Mouse (Mus musculus) heart, embryonic 15.5 days (tissue): ENCODE results near the gene Fam45a. TPM values are rescaled to one million over a fixed set of nuclear protein-coding genes. Genes with fewer than 3 reads are reported as not detected.
A peak's percentile ranks its signal among the peaks of the same experiment; 100 is the strongest.
"Not testable (repeated sequence)": the region's sequence is repeated elsewhere in the genome, so short reads cannot be mapped to it uniquely, and the experiment has no call there.

Experiments
- ATAC-seq: fragments of 200-750 bp; cut with Nextera tagmentation; replicated peaks from 2 replicates; pipeline ENCODE4 v1.8.0; 2017; ENCODE audit warnings: low read depth, moderate TSS enrichment; ENCODE audit not compliant: insufficient number of reproducible peaks, insufficient read depth, low FRiP score
- H3K27ac ChIP-seq: fragments of 300-500 bp; sonication (generic); 2 replicates; pipeline ENCODE4 v1.5.1; 2015; ENCODE audit warnings: mild to moderate bottlenecking, inconsistent platforms
- H3K27me3 ChIP-seq: fragments of 300-500 bp; sonication (generic); 2 replicates; pipeline ENCODE4 v1.6.1; 2015; ENCODE audit warnings: inconsistent platforms
- H3K36me3 ChIP-seq: fragments of 300-500 bp; sonication (generic); 2 replicates; pipeline ENCODE4 v1.6.1; 2015; ENCODE audit warnings: mild to moderate bottlenecking, inconsistent platforms
- H3K4me1 ChIP-seq: fragments of 300-500 bp; sonication (generic); replicated peaks from 2 replicates; pipeline ENCODE4 v1.6.1; 2015; ENCODE audit warnings: inconsistent platforms
- H3K4me2 ChIP-seq: fragments of 300-500 bp; sonication (generic); 2 replicates; pipeline ENCODE4 v1.6.1; 2015; ENCODE audit warnings: inconsistent platforms, mild to moderate bottlenecking, moderate library complexity
- H3K4me3 ChIP-seq: fragments of 300-500 bp; sonication (generic); 2 replicates; pipeline ENCODE4 v1.5.1; 2015; ENCODE audit warnings: mild to moderate bottlenecking, inconsistent platforms
- H3K9ac ChIP-seq: fragments of 300-500 bp; sonication (generic); 2 replicates; pipeline ENCODE4 v1.6.1; 2015; ENCODE audit warnings: mild to moderate bottlenecking, inconsistent platforms
- H3K9me3 ChIP-seq: fragments of 300-500 bp; sonication (generic); replicated peaks from 2 replicates; pipeline ENCODE4 v1.6.1; 2016; ENCODE audit warnings: inconsistent platforms
- WGBS: fragments of 180-500 bp; shearing (Covaris S2); methylation state at CpG from one replicate; pipeline ENCODE4 v1.1.7; 2015; ENCODE audit warnings: mixed read lengths; 5-methylcytosine and 5-hydroxymethylcytosine counted together
- microRNA-seq: library from miRNA; unstranded; fragments of <30 nt; microRNA quantifications from one replicate; pipeline ENCODE4, GENCODE M21; 2016
- polyA plus RNA-seq: library from polyadenylated mRNA; unstranded; fragments of >200 nt; fragmentation: Nextera tagmentation; extraction: Ambion mirVana; gene quantifications from 2 replicates; pipeline ENCODE4 v1.2.1, GENCODE M21; 2015

The Fam45a gene
- polyA plus RNA-seq, 1 experiment from 2014 or later, result 19.7 TPM

DNA sequence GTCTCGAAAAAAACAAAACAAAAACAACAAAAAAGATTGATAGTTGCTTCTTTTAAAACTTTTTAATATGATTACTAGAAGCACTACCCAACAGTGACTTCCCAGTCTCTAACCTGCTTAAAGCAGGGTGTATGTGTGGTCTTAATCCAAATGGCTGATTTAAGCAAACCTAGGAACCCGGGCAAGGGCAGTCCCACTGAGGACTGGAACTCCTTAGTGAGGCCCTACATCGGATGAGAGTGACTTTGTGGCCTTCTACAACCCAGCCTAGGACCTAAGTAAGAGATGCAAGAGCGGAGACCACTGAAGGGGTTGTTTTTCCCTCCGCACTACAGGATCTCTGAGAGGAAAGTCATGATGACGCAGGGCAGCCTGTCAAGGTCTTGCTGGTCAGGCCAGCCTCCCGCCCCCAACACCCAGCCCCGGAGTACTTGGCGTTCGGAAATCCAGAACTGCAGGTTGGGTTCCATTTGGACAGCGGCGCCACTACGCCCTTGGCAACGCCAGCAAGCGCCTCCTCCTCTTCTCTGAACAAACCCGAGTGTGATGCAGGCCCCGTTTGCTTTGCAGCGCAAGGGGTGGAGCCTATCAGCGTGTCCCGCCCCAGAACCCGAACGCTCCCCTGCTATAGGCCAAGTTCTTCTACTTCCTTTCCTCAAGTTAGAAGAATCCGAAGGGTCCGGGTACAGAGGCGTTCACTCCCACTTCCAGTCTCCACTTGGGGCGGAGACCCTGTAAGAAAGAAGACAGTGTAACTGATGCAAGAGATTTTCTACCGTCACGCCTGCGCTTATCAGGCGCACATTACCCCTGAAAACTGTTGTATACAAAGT is 49.7 kb downstream of the Fam45a start, which contains the start of gene Sfxn4:
Gene Sfxn4, minus strand, starts transcription at position 612 of the 833 bp plus-strand sequence.
- WGBS, result 4% methylated on average over 30 of the region's 30 CpGs
- ATAC-seq, result peak; percentile 99
- H3K4me1 ChIP-seq, result 0 out of 2 replicates have a peak, but pooled peaks cover 3% of the 10 kb centered on the region

DNA sequence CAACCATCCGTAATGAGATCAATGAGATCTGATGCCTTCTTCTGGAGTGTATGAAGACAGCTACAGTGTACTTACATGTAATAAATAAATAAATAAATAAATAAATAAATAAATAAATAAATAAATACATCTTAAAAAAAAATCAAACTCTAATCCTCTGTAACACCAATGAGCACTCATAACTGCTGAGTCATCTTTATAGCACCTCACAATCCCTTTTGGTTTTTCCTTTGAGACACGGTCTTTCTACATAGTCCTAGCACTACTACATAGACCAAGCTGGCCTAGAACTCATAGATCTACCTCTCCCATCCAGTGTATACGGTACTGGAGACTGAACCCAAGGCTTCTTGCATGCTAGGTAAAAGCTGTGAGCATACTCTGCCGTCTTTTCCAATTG is 54.8 kb downstream of the Fam45a start:
- not testable (repeated sequence) for H3K4me2 ChIP-seq, ATAC-seq, H3K4me3 ChIP-seq, H3K9ac ChIP-seq, H3K4me1 ChIP-seq, H3K27me3 ChIP-seq, H3K9me3 ChIP-seq, H3K27ac ChIP-seq
- peaks cover 43% of the 10 kb centered on the region for H3K36me3 ChIP-seq
- WGBS, result 94% methylated on average over 4 of the region's 4 CpGs

More for the DNA sequence above, 49.7 kb downstream of the Fam45a start, which contains the start of gene Sfxn4:
- H3K36me3 ChIP-seq, result peaks cover 19% of the 10 kb centered on the region; the same call in 1 of the 2 replicates
- H3K9me3 ChIP-seq, result no peaks in the 10 kb centered on the region
- peak within 1 kb of the TSS; percentile 64 for H3K4me3 ChIP-seq
- peak within 1 kb of the TSS; percentile 75 for H3K27ac ChIP-seq
- peak within 1 kb of the TSS; percentile 72 for H3K4me2 ChIP-seq
- H3K27me3 ChIP-seq, result no peaks in the 10 kb centered on the region
- peak within 1 kb of the TSS; percentile 61 for H3K9ac ChIP-seq

DNA sequence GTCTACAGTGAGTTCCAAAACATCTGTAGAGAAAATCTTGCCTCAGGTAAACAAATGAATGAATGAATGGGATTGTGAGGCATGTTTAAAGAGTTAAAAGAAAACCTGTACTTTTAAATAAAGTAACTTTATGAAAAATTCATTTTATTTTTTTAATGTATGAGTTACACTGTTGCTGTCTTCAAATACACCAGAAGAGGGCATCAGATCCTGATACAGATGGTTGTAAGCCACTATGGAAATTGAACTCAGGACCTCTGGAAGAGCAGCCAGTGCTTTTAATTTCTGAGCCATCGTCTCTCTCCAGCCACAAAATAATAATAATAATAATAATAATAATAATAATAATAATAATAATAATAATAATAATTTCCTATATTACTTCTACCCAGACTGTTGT is 59.1 kb downstream of the Fam45a start:
- Histone ChIP-seq H3K4me3 (no peak overlapping the region), H3K4me1 (peaks cover 12% of the 10 kb centered on the region), H3K9me3 (no peaks in the 10 kb centered on the region), H3K36me3 (peaks cover 27% of the 10 kb centered on the region), H3K27ac (no peak overlapping the region), H3K9ac (no peak overlapping the region), H3K27me3 (no peaks in the 10 kb centered on the region), H3K4me2 (no peak overlapping the region)
- 81% methylated on average over 1 of the region's 1 CpGs for WGBS
- no peak for ATAC-seq

DNA sequence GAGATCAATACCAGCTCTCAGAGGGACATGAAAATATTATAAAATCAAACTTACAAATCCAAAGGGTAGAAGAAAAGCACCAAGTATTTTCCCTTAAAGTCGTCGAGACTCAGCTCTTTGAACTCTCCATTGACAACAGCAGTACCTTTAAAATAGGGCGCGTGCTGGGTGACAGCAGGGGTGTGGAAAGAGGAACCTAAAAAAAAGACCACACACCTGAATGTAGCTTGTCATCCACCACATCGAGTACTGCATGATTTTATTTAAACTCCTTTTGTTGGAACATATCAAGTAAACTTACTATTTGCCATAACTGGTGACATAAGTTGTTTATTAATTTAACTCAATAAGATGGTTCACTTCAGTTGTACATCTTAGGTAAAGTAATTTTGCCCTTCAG is 60.0 kb downstream of the Fam45a start:
- Histone ChIP-seq H3K9me3 (no peaks in the 10 kb centered on the region), H3K27me3 (no peaks in the 10 kb centered on the region), H3K27ac (no peak overlapping the region), H3K36me3 (peaks cover 27% of the 10 kb centered on the region), H3K4me1 (peaks cover 12% of the 10 kb centered on the region), H3K4me2 (no peak overlapping the region), H3K9ac (no peak overlapping the region), H3K4me3 (no peak overlapping the region)
- ATAC-seq, result no peak
- 90% methylated on average over 5 of the region's 5 CpGs for WGBS

DNA sequence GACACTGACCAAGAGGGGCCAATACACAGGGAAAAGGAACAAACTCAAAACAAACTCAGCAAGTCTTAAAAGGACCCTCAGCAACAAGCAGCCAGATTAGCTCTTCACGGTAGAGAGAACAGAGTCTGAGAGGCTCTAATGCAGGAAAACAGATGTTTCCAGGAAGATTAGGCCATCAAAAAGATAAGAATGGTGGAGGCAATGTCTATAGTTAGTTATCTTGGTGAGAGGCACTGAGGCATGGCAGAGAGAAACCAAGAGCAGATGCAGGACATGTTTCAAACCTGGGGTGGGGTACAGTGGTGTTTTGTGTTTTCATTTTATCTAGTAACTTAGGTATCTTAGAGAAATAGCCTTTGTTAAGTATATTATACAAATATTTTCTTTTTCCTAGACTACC is 60.9 kb downstream of the Fam45a start:
- ATAC-seq, result no peak

DNA sequence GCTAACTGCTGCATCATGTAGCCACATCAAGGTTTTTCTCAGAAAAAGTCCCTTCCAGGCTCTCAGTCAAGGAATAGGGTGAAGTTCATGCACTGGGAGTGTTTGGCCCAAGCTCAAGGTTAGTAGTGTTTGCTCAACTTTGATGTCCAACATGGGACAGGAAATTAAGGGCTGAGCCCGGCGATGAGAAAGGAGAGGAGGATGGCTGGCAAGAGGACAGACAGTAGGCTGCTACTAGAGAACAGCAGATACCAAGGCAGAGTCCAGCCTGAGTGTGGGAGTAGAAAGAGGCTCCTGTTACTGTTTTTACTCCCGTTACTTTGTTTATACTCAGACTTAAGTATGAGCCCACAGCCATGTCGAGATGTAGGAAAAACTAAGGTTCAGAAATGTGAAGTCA is 62.1 kb downstream of the Fam45a start:
- Histone ChIP-seq H3K9ac (peak overlapping the region; percentile 74; the same call in 1 of the 2 replicates), H3K4me3 (peak overlapping the region; percentile 88), H3K4me1 (peaks cover 12% of the 10 kb centered on the region), H3K9me3 (no peaks in the 10 kb centered on the region), H3K4me2 (peak overlapping the region; percentile 72), H3K27ac (peak overlapping the region; percentile 85), H3K36me3 (peaks cover 15% of the 10 kb centered on the region; the same call in 1 of the 2 replicates), H3K27me3 (no peaks in the 10 kb centered on the region)
- 7% methylated on average over 4 of the region's 4 CpGs for WGBS
- ATAC-seq, result no peak

More for the DNA sequence above, 60.9 kb downstream of the Fam45a start:
- Histone ChIP-seq H3K9ac (no peak overlapping the region), H3K36me3 (peaks cover 20% of the 10 kb centered on the region), H3K27ac (no peak overlapping the region), H3K27me3 (no peaks in the 10 kb centered on the region), H3K4me2 (no peak overlapping the region), H3K9me3 (no peaks in the 10 kb centered on the region), H3K4me3 (no peak overlapping the region), H3K4me1 (peaks cover 12% of the 10 kb centered on the region)
- WGBS, result 12% methylated on average over 1 of the region's 1 CpGs

DNA sequence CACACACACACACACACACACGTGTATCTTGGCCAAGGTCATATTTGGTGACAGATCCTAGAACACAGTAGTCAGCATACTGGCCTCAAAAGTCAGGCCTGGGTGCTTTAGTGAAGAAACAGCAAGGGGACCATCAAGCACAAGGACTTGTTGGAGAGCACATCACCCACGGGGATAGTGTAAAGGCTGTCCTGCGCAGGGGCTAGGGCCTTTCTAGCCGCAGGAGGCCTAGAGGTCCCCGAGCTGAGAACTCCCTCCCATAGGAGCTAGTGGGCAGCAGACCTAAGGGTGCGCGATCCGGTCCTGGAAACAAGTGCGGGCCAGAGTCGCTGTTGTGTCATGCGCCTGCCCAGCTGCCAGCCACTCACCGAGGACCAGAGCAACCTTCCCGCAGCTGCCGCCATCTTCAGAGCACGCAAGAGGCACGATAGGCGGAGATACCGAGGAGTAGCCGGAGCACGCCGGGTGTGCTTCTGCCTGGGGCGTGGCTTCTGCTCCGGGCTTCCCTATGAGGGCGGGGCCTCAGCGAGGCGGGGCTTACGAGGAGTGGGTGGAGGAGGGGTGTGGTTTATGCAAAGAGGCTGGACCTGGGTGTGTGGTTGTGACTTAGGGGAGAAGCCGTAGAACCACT is 62.8 kb downstream of the Fam45a start, which contains the start of gene Prdx3:
Gene Prdx3, minus strand, starts transcription at position 493 of the 631 bp plus-strand sequence.
- Histone ChIP-seq H3K9me3 (no peaks in the 10 kb centered on the region), H3K27ac (peak within 1 kb of the TSS; percentile 85), H3K4me1 (peaks cover 12% of the 10 kb centered on the region), H3K9ac (peak within 1 kb of the TSS; percentile 74), H3K36me3 (peaks cover 10% of the 10 kb centered on the region; the same call in 1 of the 2 replicates), H3K4me3 (peak within 1 kb of the TSS; percentile 88), H3K4me2 (peak within 1 kb of the TSS; percentile 72), H3K27me3 (no peaks in the 10 kb centered on the region)
- WGBS, result under 1% methylated on average over 28 of the region's 28 CpGs
- peak; percentile 99 for ATAC-seq

DNA sequence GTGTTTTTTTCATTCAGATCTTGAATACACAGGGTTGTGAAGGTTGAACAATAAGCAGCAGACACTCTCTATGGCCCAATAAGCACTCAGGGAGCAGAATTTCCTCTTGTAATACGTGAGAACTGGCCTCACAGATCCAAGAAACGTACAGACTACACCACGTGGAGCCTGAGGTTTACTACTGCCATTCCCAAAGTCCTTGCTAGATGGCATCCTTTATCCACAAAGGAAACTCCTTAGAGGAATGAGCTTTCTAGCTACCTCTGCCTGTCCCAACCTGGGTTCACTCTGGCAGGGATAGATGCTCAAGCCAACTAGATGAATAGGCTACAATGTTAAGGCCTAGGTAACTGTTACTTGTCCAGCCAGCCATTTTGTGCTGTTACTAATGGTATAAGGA is 71.7 kb downstream of the Fam45a start:
- no peaks in the 10 kb centered on the region for H3K9me3 ChIP-seq
- no peak overlapping the region for H3K4me2 ChIP-seq
- no peak overlapping the region for H3K9ac ChIP-seq
- no peaks in the 10 kb centered on the region for H3K4me1 ChIP-seq
- H3K4me3 ChIP-seq, result no peak overlapping the region
- WGBS, result 12% methylated on average over 3 of the region's 3 CpGs
- no peaks in the 10 kb centered on the region for H3K36me3 ChIP-seq
- no peak for ATAC-seq
- H3K27me3 ChIP-seq, result no peaks in the 10 kb centered on the region
- H3K27ac ChIP-seq, result no peak overlapping the region

Small RNA genes within 50 kb of the gene (microRNA-seq; reads per million reads assigned to microRNA genes)
- not detected for gene mmu-mir-3084-1

Other genes with a start within 250 kb of the Fam45a start
- gene Cacul1, start 230.6 kb upstream of the Fam45a start, polyA plus RNA-seq, result 13.9 and 16.5 TPM in 2 replicates
- 0.83 and 0.96 TPM in 2 replicates for gene Nanos1, start 55.6 kb upstream of the Fam45a start, polyA plus RNA-seq
- gene Eif3a, start 20.9 kb upstream of the Fam45a start, polyA plus RNA-seq, result 95.0 and 103 TPM in 2 replicates
- 6.8 and 7.2 TPM in 2 replicates for gene Sfxn4, start 49.9 kb downstream of the Fam45a start, polyA plus RNA-seq
- 165 and 188 TPM in 2 replicates for gene Prdx3, start 63.0 kb downstream of the Fam45a start, polyA plus RNA-seq
- gene Grk5, start 78.2 kb downstream of the Fam45a start, polyA plus RNA-seq, result 3.2 and 3.4 TPM in 2 replicates